Mouse (Mus musculus): Measurements from ENCODE around the gene Wbp1. TPM values are rescaled to one million over a fixed set of nuclear protein-coding genes. Genes with fewer than 3 reads are reported as not detected.

The Wbp1 gene
- polyA plus RNA-seq, 1 experiment from 2014 or later: 57.4 TPM

- H3K4me1 ChIP-seq (replicated peaks; ENCODE audit: control insufficient read depth, insufficient read depth): no peaks in the 10 kb centered on the region
- 28% methylated on average over 5 of the region's 5 CpGs for WGBS
- no peak for TF ChIP-seq EP300 (optimal IDR thresholded peaks at IDR 0.05)
- no peak for TF ChIP-seq CTCF (IDR thresholded peaks at IDR 0.05; ENCODE audit: low read depth)
- 0 out of 2 replicates have a peak, but pooled peaks cover 3% of the 10 kb centered on the region for H3K36me3 ChIP-seq (ENCODE audit: control insufficient read depth, insufficient read depth, low read length)
- no peaks in the 10 kb centered on the region for H3K9me3 ChIP-seq (ENCODE audit: control insufficient read depth, low read length)
- no peak overlapping the region for H3K4me3 ChIP-seq (ENCODE audit: low read depth, low read length)
- no peak overlapping the region for H3K4me2 ChIP-seq (replicated peaks; ENCODE audit: low read depth)
- no peak overlapping the region for H3K27ac ChIP-seq (replicated peaks)
- ATAC-seq (ENCODE audit: low FRiP score, low TSS enrichment): no peak
- H3K27me3 ChIP-seq (ENCODE audit: control insufficient read depth, insufficient read depth, low read length): peaks cover 24% of the 10 kb centered on the region; the same call in 1 of the 2 replicates
- DNase-seq (ENCODE audit: low spot score): no peak
- H3K9ac ChIP-seq (ENCODE audit: low read length): no peak overlapping the region
These were observed 37.9 kb downstream of the Wbp1 start for GRCm38 (mm10) chr6:83083497-83083896.

GRCm38 (mm10) chr6:83080210-83080609 lies 41.1 kb downstream of the Wbp1 start:
- DNase-seq (ENCODE audit: low spot score): no peak
- 0 out of 2 replicates have a peak, but pooled peaks cover 3% of the 10 kb centered on the region for H3K36me3 ChIP-seq (ENCODE audit: control insufficient read depth, insufficient read depth, low read length)
- TF ChIP-seq EP300 (optimal IDR thresholded peaks at IDR 0.05) (no peak), CTCF (IDR thresholded peaks at IDR 0.05; ENCODE audit: low read depth) (no peak)
- WGBS: 71% methylated on average over 5 of the region's 5 CpGs
- H3K9me3 ChIP-seq (ENCODE audit: control insufficient read depth, low read length): no peaks in the 10 kb centered on the region
- H3K9ac ChIP-seq (ENCODE audit: low read length): no peak overlapping the region
- ATAC-seq (ENCODE audit: low FRiP score, low TSS enrichment): no peak
- H3K27me3 ChIP-seq (ENCODE audit: control insufficient read depth, insufficient read depth, low read length): peaks cover 6% of the 10 kb centered on the region; the same call in 1 of the 2 replicates
- H3K4me3 ChIP-seq (ENCODE audit: low read depth, low read length): no peak overlapping the region
- H3K27ac ChIP-seq (replicated peaks): no peak overlapping the region
- no peaks in the 10 kb centered on the region for H3K4me1 ChIP-seq (replicated peaks; ENCODE audit: control insufficient read depth, insufficient read depth)
- H3K4me2 ChIP-seq (replicated peaks; ENCODE audit: low read depth): no peak overlapping the region

GRCm38 (mm10) chr6:83078324-83078858 lies 43.0 kb downstream of the Wbp1 start:
- peaks cover 6% of the 10 kb centered on the region; the same call in 1 of the 2 replicates for H3K27me3 ChIP-seq (ENCODE audit: control insufficient read depth, insufficient read depth, low read length)
- H3K9me3 ChIP-seq (ENCODE audit: control insufficient read depth, low read length): no peaks in the 10 kb centered on the region
- under 1% methylated on average over 46 of the region's 46 CpGs for WGBS
- H3K4me1 ChIP-seq (replicated peaks; ENCODE audit: control insufficient read depth, insufficient read depth): no peaks in the 10 kb centered on the region
- ATAC-seq (ENCODE audit: low FRiP score, low TSS enrichment) (peak; percentile 91), DNase-seq (ENCODE audit: low spot score) (peak; percentile 98)
- no peak for TF ChIP-seq EP300 (optimal IDR thresholded peaks at IDR 0.05)
- peak; percentile 78 for TF ChIP-seq CTCF (IDR thresholded peaks at IDR 0.05; ENCODE audit: low read depth)
- H3K4me2 ChIP-seq (replicated peaks; ENCODE audit: low read depth): peak overlapping the region; percentile 98
- H3K9ac ChIP-seq (ENCODE audit: low read length): peak overlapping the region; percentile 79
- peak overlapping the region; percentile 77 for H3K4me3 ChIP-seq (ENCODE audit: low read depth, low read length)
- H3K27ac ChIP-seq (replicated peaks): peak overlapping the region; percentile 83; the same call in 1 of the 2 replicates
- H3K36me3 ChIP-seq (ENCODE audit: control insufficient read depth, insufficient read depth, low read length): 0 out of 2 replicates have a peak, but pooled peaks cover 3% of the 10 kb centered on the region

DNA sequence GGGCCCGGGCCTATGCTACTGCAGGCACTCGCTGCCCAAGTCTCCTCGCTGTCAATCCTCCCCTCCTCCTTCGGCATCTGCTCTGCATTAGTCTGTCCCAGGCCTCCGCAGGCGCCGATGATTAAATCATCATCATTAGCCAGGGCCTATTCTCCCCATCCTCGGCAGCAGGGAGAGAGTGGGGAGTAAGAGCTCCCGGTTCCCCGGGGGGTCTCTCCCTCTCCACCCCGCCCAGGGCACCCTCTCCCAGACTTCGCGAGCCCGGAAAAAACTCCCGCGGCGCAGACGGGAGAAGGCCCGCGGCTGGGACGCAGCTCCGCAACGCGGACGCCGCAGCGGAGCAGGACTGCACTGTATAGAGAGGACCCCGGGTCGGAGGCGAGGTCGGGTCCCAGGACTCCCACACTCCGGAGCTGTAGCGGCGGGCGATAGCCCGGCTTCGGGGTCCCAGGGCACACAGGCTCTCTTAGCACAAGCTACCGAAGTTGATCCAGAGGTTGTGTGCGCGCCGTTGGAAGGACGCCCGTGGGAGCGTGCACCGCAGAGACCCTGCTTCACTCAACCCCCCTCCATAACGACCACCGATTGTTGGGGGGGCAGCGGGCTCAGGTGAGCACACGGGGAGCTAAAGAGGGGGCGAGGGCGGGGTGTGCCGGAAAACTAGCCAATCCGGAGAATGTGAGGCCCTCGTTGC lies 43.6 kb downstream of the Wbp1 start, which contains the start of gene Pcgf1:
Gene Pcgf1, plus strand, starts transcription at position 240 of the 694 bp plus-strand sequence.
- Histone ChIP-seq H3K4me1 (replicated peaks; ENCODE audit: control insufficient read depth, insufficient read depth) (no peaks in the 10 kb centered on the region), H3K4me3 (ENCODE audit: low read depth, low read length) (peak within 1 kb of the TSS; percentile 77), H3K27me3 (ENCODE audit: control insufficient read depth, insufficient read depth, low read length) (peaks cover 6% of the 10 kb centered on the region; the same call in 1 of the 2 replicates), H3K4me2 (replicated peaks; ENCODE audit: low read depth) (peak within 1 kb of the TSS; percentile 98), H3K36me3 (ENCODE audit: control insufficient read depth, insufficient read depth, low read length) (0 out of 2 replicates have a peak, but pooled peaks cover 3% of the 10 kb centered on the region), H3K9me3 (ENCODE audit: control insufficient read depth, low read length) (no peaks in the 10 kb centered on the region), H3K27ac (replicated peaks) (peak within 1 kb of the TSS; percentile 83; the same call in 1 of the 2 replicates), H3K9ac (ENCODE audit: low read length) (peak within 1 kb of the TSS; percentile 79)
- peak; percentile 51 for ATAC-seq (ENCODE audit: low FRiP score, low TSS enrichment)
- peak; percentile 58 for DNase-seq (ENCODE audit: low spot score)
- TF ChIP-seq CTCF (IDR thresholded peaks at IDR 0.05; ENCODE audit: low read depth) (no peak), EP300 (optimal IDR thresholded peaks at IDR 0.05) (no peak)
- WGBS: under 1% methylated on average over 54 of the region's 54 CpGs

- H3K4me2 ChIP-seq (replicated peaks; ENCODE audit: low read depth): no peak overlapping the region
- TF ChIP-seq EP300 (optimal IDR thresholded peaks at IDR 0.05) (no peak), CTCF (IDR thresholded peaks at IDR 0.05; ENCODE audit: low read depth) (peak; percentile 58)
- DNase-seq (ENCODE audit: low spot score): no peak
- H3K36me3 ChIP-seq (ENCODE audit: control insufficient read depth, insufficient read depth, low read length): no peaks in the 10 kb centered on the region
- no peak for ATAC-seq (ENCODE audit: low FRiP score, low TSS enrichment)
- no peaks in the 10 kb centered on the region for H3K9me3 ChIP-seq (ENCODE audit: control insufficient read depth, low read length)
- H3K27me3 ChIP-seq (ENCODE audit: control insufficient read depth, insufficient read depth, low read length): peaks cover 32% of the 10 kb centered on the region
- no peaks in the 10 kb centered on the region for H3K4me1 ChIP-seq (replicated peaks; ENCODE audit: control insufficient read depth, insufficient read depth)
- no peak overlapping the region for H3K27ac ChIP-seq (replicated peaks)
- H3K9ac ChIP-seq (ENCODE audit: low read length): no peak overlapping the region
- H3K4me3 ChIP-seq (ENCODE audit: low read depth, low read length): no peak overlapping the region
- 14% methylated on average over 2 of the region's 2 CpGs for WGBS
These were observed 46.4 kb downstream of the Wbp1 start for GRCm38 (mm10) chr6:83074979-83075378.
